15 mouse cellular contexts compared by ENCODE assay signal in genomic region chr17:25807452-25807851, GRCm38 (mm10). TPM values are rescaled to one million over a fixed set of nuclear protein-coding genes. Genes with fewer than 3 reads are reported as not detected.
"Had no signal": no experiment of that assay in that cellular context is flagged by ENCODE, and none has a peak within 500 bp of the region (broad histone marks: within the 10 kb centered on the region; RNA-seq: fewer than 3 reads in every experiment).

No protein-coding gene starts in this region.

RNA-seq across cellular contexts. Expression of gene Fbxl16, which starts 1.4 kb away (rescaled TPM):
- total RNA-seq: granulocyte monocyte progenitor cell, adult 5-6 weeks had no signal

RNA-seq across cellular contexts. Expression of gene AC134908.4, which starts 12.0 kb away (rescaled TPM):
- total RNA-seq: gastrocnemius, adult 2 months; gastrocnemius, postnatal 10 days; gastrocnemius, postnatal 25 days; granulocyte monocyte progenitor cell, adult 5-6 weeks; heart, adult 18-20 months; heart, postnatal 10 days; layer of hippocampus, postnatal 14 days; left cerebral cortex, postnatal 14 days had no signal
- polyA plus RNA-seq: heart, embryonic 14.5 days; hindbrain, embryonic 14.5 days; intestine, embryonic 14.5 days; intestine, embryonic 16.5 days; kidney, embryonic 14.5 days; limb, embryonic 12.5 days; liver, embryonic 11.5 days had no signal
